Mouse (Mus musculus): ENCODE measurements at regions not wholly inside any gene's neighbourhood (a gene's known extent, or its start where the extent isn't known, plus 50 kb on each side); places are given as distances from the start of the nearest gene placed in this dataset.

GRCm38 (mm10) chr11:112137401-112138020, 644.5 kb upstream of the Sox9 start:
- TF ChIP-seq CTCF (IDR thresholded peaks at IDR 0.05): no peak
- no peaks in the 10 kb centered on the region for H3K36me3 ChIP-seq (ENCODE audit: insufficient read depth, low read length)
- no peak overlapping the region for H3K4me2 ChIP-seq (ENCODE audit: low read depth, low read length, poor library complexity, severe bottlenecking)
- H3K27me3 ChIP-seq (ENCODE audit: insufficient read depth, low read length): 0 out of 2 replicates have a peak, but pooled peaks cover 3% of the 10 kb centered on the region
- ATAC-seq (ENCODE audit: low FRiP score): no peak
- no peak overlapping the region for H3K4me3 ChIP-seq (ENCODE audit: low read depth, low read length)
- H3K9ac ChIP-seq (replicated peaks; ENCODE audit: low read length, poor library complexity, severe bottlenecking): no peak overlapping the region
- no peaks in the 10 kb centered on the region for H3K4me1 ChIP-seq (ENCODE audit: insufficient read depth, low read length)
- H3K27ac ChIP-seq (ENCODE audit: low read depth, low read length): no peak overlapping the region
- DNase-seq (ENCODE audit: low spot score): peak; percentile 33
- WGBS: 10% methylated on average over 8 of the region's 8 CpGs
- no peaks in the 10 kb centered on the region for H3K9me3 ChIP-seq (ENCODE audit: low read length)

GRCm38 (mm10) chr11:112140058-112140457, 642.0 kb upstream of the Sox9 start:
- H3K9me3 ChIP-seq (ENCODE audit: low read length): no peaks in the 10 kb centered on the region
- no peaks in the 10 kb centered on the region for H3K27me3 ChIP-seq (ENCODE audit: insufficient read depth, low read length)
- no peak for ATAC-seq (ENCODE audit: low FRiP score)
- no peak overlapping the region for H3K4me2 ChIP-seq (ENCODE audit: low read depth, low read length, poor library complexity, severe bottlenecking)
- 75% methylated on average over 9 of the region's 9 CpGs for WGBS
- no peak overlapping the region for H3K27ac ChIP-seq (ENCODE audit: low read depth, low read length)
- DNase-seq (ENCODE audit: low spot score): no peak
- no peak overlapping the region for H3K4me3 ChIP-seq (ENCODE audit: low read depth, low read length)
- no peak for TF ChIP-seq CTCF (IDR thresholded peaks at IDR 0.05)
- H3K36me3 ChIP-seq (ENCODE audit: insufficient read depth, low read length): no peaks in the 10 kb centered on the region
- no peak overlapping the region for H3K9ac ChIP-seq (replicated peaks; ENCODE audit: low read length, poor library complexity, severe bottlenecking)
- no peaks in the 10 kb centered on the region for H3K4me1 ChIP-seq (ENCODE audit: insufficient read depth, low read length)

- no peak for TF ChIP-seq CTCF (IDR thresholded peaks at IDR 0.05)
- H3K36me3 ChIP-seq (ENCODE audit: insufficient read depth, low read length): no peaks in the 10 kb centered on the region
- no peak overlapping the region for H3K27ac ChIP-seq (ENCODE audit: low read depth, low read length)
- 73% methylated on average over 4 of the region's 4 CpGs for WGBS
- H3K4me3 ChIP-seq (ENCODE audit: low read depth, low read length): no peak overlapping the region
- no peaks in the 10 kb centered on the region for H3K27me3 ChIP-seq (ENCODE audit: insufficient read depth, low read length)
- DNase-seq (ENCODE audit: low spot score) (peak; percentile 27), ATAC-seq (ENCODE audit: low FRiP score) (no peak)
- H3K9ac ChIP-seq (replicated peaks; ENCODE audit: low read length, poor library complexity, severe bottlenecking): no peak overlapping the region
- H3K4me2 ChIP-seq (ENCODE audit: low read depth, low read length, poor library complexity, severe bottlenecking): no peak overlapping the region
- no peaks in the 10 kb centered on the region for H3K9me3 ChIP-seq (ENCODE audit: low read length)
- no peaks in the 10 kb centered on the region for H3K4me1 ChIP-seq (ENCODE audit: insufficient read depth, low read length)
Observed at GRCm38 (mm10) chr11:112140495-112140894, 641.5 kb upstream of the Sox9 start.

GRCm38 (mm10) chr11:112140912-112141311, 641.1 kb upstream of the Sox9 start:
- no peak for TF ChIP-seq CTCF (IDR thresholded peaks at IDR 0.05)
- no peaks in the 10 kb centered on the region for H3K4me1 ChIP-seq (ENCODE audit: insufficient read depth, low read length)
- ATAC-seq (ENCODE audit: low FRiP score) (no peak), DNase-seq (ENCODE audit: low spot score) (no peak)
- 58% methylated on average over 9 of the region's 9 CpGs for WGBS
- H3K36me3 ChIP-seq (ENCODE audit: insufficient read depth, low read length): no peaks in the 10 kb centered on the region
- H3K27me3 ChIP-seq (ENCODE audit: insufficient read depth, low read length): no peaks in the 10 kb centered on the region
- H3K27ac ChIP-seq (ENCODE audit: low read depth, low read length): no peak overlapping the region
- H3K4me3 ChIP-seq (ENCODE audit: low read depth, low read length): no peak overlapping the region
- H3K4me2 ChIP-seq (ENCODE audit: low read depth, low read length, poor library complexity, severe bottlenecking): no peak overlapping the region
- no peaks in the 10 kb centered on the region for H3K9me3 ChIP-seq (ENCODE audit: low read length)
- no peak overlapping the region for H3K9ac ChIP-seq (replicated peaks; ENCODE audit: low read length, poor library complexity, severe bottlenecking)

GRCm38 (mm10) chr11:112152051-112152450, 630.0 kb upstream of the Sox9 start:
- DNase-seq (ENCODE audit: low spot score) (no peak), ATAC-seq (ENCODE audit: low FRiP score) (no peak)
- Histone ChIP-seq H3K4me2 (ENCODE audit: low read depth, low read length, poor library complexity, severe bottlenecking) (no peak overlapping the region), H3K27me3 (ENCODE audit: insufficient read depth, low read length) (no peaks in the 10 kb centered on the region), H3K4me3 (ENCODE audit: low read depth, low read length) (no peak overlapping the region), H3K9me3 (ENCODE audit: low read length) (no peaks in the 10 kb centered on the region), H3K4me1 (ENCODE audit: insufficient read depth, low read length) (no peaks in the 10 kb centered on the region), H3K9ac (replicated peaks; ENCODE audit: low read length, poor library complexity, severe bottlenecking) (no peak overlapping the region), H3K27ac (ENCODE audit: low read depth, low read length) (no peak overlapping the region), H3K36me3 (ENCODE audit: insufficient read depth, low read length) (no peaks in the 10 kb centered on the region)
- 86% methylated on average over 3 of the region's 3 CpGs for WGBS
- TF ChIP-seq CTCF (IDR thresholded peaks at IDR 0.05): no peak

GRCm38 (mm10) chr11:112153198-112153597, 628.8 kb upstream of the Sox9 start:
- Histone ChIP-seq H3K9ac (replicated peaks; ENCODE audit: low read length, poor library complexity, severe bottlenecking) (no peak overlapping the region), H3K4me1 (ENCODE audit: insufficient read depth, low read length) (no peaks in the 10 kb centered on the region), H3K27ac (ENCODE audit: low read depth, low read length) (no peak overlapping the region), H3K4me3 (ENCODE audit: low read depth, low read length) (no peak overlapping the region), H3K9me3 (ENCODE audit: low read length) (no peaks in the 10 kb centered on the region), H3K27me3 (ENCODE audit: insufficient read depth, low read length) (no peaks in the 10 kb centered on the region), H3K36me3 (ENCODE audit: insufficient read depth, low read length) (no peaks in the 10 kb centered on the region), H3K4me2 (ENCODE audit: low read depth, low read length, poor library complexity, severe bottlenecking) (no peak overlapping the region)
- WGBS: 95% methylated on average over 5 of the region's 5 CpGs
- no peak for ATAC-seq (ENCODE audit: low FRiP score)
- no peak for DNase-seq (ENCODE audit: low spot score)
- no peak for TF ChIP-seq CTCF (IDR thresholded peaks at IDR 0.05)

Measured in midbrain, postnatal 0 days (tissue).